Comparison of ENCODE assay signal across 13 mouse cellular contexts in the genomic region with DNA sequence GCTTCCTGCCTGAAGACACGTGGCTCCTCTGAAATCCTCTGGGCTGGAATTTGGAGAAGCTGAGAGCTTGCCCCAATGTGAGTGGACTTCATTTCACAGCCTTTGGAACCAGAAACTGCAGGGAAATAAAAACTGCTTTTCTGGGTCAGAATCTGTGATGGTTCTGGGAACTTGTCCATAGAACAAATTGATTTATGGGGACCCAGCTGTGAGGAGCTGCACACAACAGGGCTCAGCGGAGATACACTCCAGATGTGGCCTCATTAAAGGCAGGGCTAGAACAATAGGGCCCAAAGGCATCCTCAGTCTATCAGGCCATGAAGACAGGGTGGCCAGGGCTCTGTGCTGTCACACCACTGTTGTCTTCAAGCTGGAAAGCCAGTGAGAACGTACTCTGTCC. TPM values are rescaled to one million over a fixed set of nuclear protein-coding genes. Genes with fewer than 3 reads are reported as not detected.
A peak's percentile ranks its signal among the peaks of the same experiment; 100 is the strongest.
DNase-seq lines count a peak whose midpoint lies in the region; TF ChIP-seq lines count a peak whose summit lies in the region.
"Had no signal": no experiment of that assay in that cellular context is flagged by ENCODE, and none has a peak within 500 bp of the region (broad histone marks: within the 10 kb centered on the region; RNA-seq: fewer than 3 reads in every experiment).

No protein-coding gene starts in this region.

- no peak overlapping the region for H3K4me3 ChIP-seq in lung, adult 2 months (replicated peaks; ENCODE audit: extremely low read depth, low read depth, low read length)
- no peak overlapping the region for H3K4me3 ChIP-seq in left cerebral cortex, adult 2 months
- H3K4me3 ChIP-seq: midbrain, embryonic 13.5 days had no signal

- intact Hi-C loops in gastrocnemius, postnatal 14 days (cut with DNase I; ENCODE audit: low total_unique reads), result loop anchor here (10.0 kb wide), 1 partner anchor 102 kb away; no protein-coding TSS in a partner anchor
- intact Hi-C loops in left cerebral cortex, adult 2 months (cut with DNase I), result no loop called here

- TF ChIP-seq POLR2A in lung, adult 2 months (IDR thresholded peaks at IDR 0.05; ENCODE audit: borderline replicate concordance, extremely low read depth, low read depth, low read length), result no peak

- peak; percentile 73 for DNase-seq in gastrocnemius, adult 18-20 months (ENCODE audit: low spot score)
- no peak for DNase-seq in gastrocnemius, postnatal 14 days
- DNase-seq in lung, postnatal 25 days (ENCODE audit: low spot score), result peak; percentile 20
- DNase-seq in lung, adult 2 months, result no peak
- peak; percentile 65 for DNase-seq in kidney, postnatal 10 days
- DNase-seq in testis, postnatal 14 days (ENCODE audit: low spot score), result peak; percentile 28
- no peak for DNase-seq in left cerebral cortex, adult 11 months (ENCODE audit: low spot score)
- DNase-seq in left cerebral cortex, adult 2 months (ENCODE audit: extremely low spot score in 1 of 2, low spot score in 2 of 2), result no peak
- DNase-seq: adrenal gland, postnatal 36 days; cerebellum, adult 11 months; left cerebral cortex, postnatal 4 days; lung, embryonic 14.5 days had no signal

- H3K27ac ChIP-seq in left cerebral cortex, adult 2 months, result no peak overlapping the region
- H3K27ac ChIP-seq: midbrain, embryonic 13.5 days had no signal

- peaks cover 4% of the 10 kb centered on the region; the same call in 1 of the 2 replicates for H3K4me1 ChIP-seq in lung, adult 2 months (ENCODE audit: control insufficient read depth, insufficient read depth, low read length)
- H3K4me1 ChIP-seq: midbrain, embryonic 13.5 days had no signal

- 62% methylated on average over 3 of the region's 3 CpGs for WGBS in lung, adult 2 months

- TF ChIP-seq CTCF in lung, adult 2 months (IDR thresholded peaks at IDR 0.05; ENCODE audit: insufficient read depth, low read length), result no peak
- TF ChIP-seq CTCF in left cerebral cortex, adult 2 months (IDR thresholded peaks at IDR 0.05), result no peak

RNA-seq across cellular contexts. Expression of gene Galnt12, which starts 40.7 kb away (rescaled TPM):
- total RNA-seq in gastrocnemius, adult 18-20 months (2021), result not detected
- under 1 TPM; 0.29 to 0.35 TPM for total RNA-seq in gastrocnemius, postnatal 14 days (2021)
- polyA plus RNA-seq in lung, adult 2 months (2012; rRNA removed), result 3.3 and 3.8 TPM in 2 replicates
- total RNA-seq in left cerebral cortex, adult 2 months (2021), result under 1 TPM; 0.77 to 0.86 TPM

Comparison
In these comparisons a context has a peak if more than half of its experiments do, and no peak if none do; other contexts are left out.
1. DNase-seq: peak in gastrocnemius, adult 18-20 months (single experiment), lung, postnatal 25 days (single experiment), kidney, postnatal 10 days (single experiment) and testis, postnatal 14 days (single experiment); none in gastrocnemius, postnatal 14 days (single experiment), lung, adult 2 months (single experiment), left cerebral cortex, adult 11 months (single experiment) and left cerebral cortex, adult 2 months (0 of 2).